Mouse (Mus musculus) hindbrain, postnatal 0 days (tissue): Measurements from ENCODE around the gene Tbc1d10c. TPM values are rescaled to one million over a fixed set of nuclear protein-coding genes. Genes with fewer than 3 reads are reported as not detected.

ENCODE experiments used
- ATAC-seq: fragments of 200-750 bp; cut with Nextera tagmentation; 2 replicates; pipeline ENCODE4 v1.8.0; 2017; ENCODE audit warnings: mild to moderate bottlenecking, moderate TSS enrichment, moderate library complexity
- DNase-seq: peaks from one replicate; pipeline ENCODE4 v3.0.0-alpha.2; 2015; ENCODE audit warnings: low spot score
- H3K27ac ChIP-seq: fragments of 300-500 bp; sonication (generic); 2 replicates; pipeline ENCODE4 v1.5.1; 2014; ENCODE audit warnings: mild to moderate bottlenecking
- H3K27me3 ChIP-seq: fragments of 300-500 bp; sonication (generic); 2 replicates; pipeline ENCODE4 v1.6.1; 2014; ENCODE audit warnings: low read length, mixed read lengths; ENCODE audit not compliant: insufficient read depth
- H3K36me3 ChIP-seq: fragments of 300-500 bp; sonication (generic); 2 replicates; pipeline ENCODE4 v1.6.1; 2014; ENCODE audit warnings: low read length, mixed read lengths; ENCODE audit not compliant: insufficient read depth
- H3K4me1 ChIP-seq: fragments of 300-500 bp; sonication (generic); 2 replicates; pipeline ENCODE4 v1.6.1; 2014; ENCODE audit warnings: antibody characterized with exemption, low read length, mixed read lengths; ENCODE audit not compliant: insufficient read depth
- H3K4me2 ChIP-seq: fragments of 300-500 bp; sonication (generic); 2 replicates; pipeline ENCODE4 v1.6.1; 2014; ENCODE audit warnings: low read depth, mild to moderate bottlenecking, low read length, moderate library complexity, mixed read lengths
- H3K4me3 ChIP-seq: fragments of 300-500 bp; sonication (generic); 2 replicates; pipeline ENCODE4 v1.5.1; 2014; ENCODE audit warnings: low read length
- H3K9ac ChIP-seq: fragments of 300-500 bp; sonication (generic); replicated peaks from 2 replicates; pipeline ENCODE4 v1.6.1; 2014; ENCODE audit warnings: mild to moderate bottlenecking, low read length, moderate library complexity, mixed read lengths
- H3K9me3 ChIP-seq: fragments of 300-500 bp; sonication (generic); 2 replicates; pipeline ENCODE4 v1.6.1; 2016; ENCODE audit warnings: low read length, mixed read lengths
- CTCF ChIP-seq: IDR thresholded peaks from 2 replicates; pipeline ENCODE4 v1.5.1; 2016; ENCODE audit warnings: antibody characterized with exemption, control low read depth, low read depth
- WGBS: fragments of 180-500 bp; shearing (Covaris S2); extraction: QIAGEN DNeasy Blood & Tissue Kit; methylation state at CpG from one replicate; pipeline ENCODE4 v1.1.7; 2014; 5-methylcytosine and 5-hydroxymethylcytosine counted together
- polyA plus RNA-seq: library from polyadenylated mRNA; unstranded; fragments of >200 nt; fragmentation: Nextera tagmentation; extraction: Ambion mirVana; gene quantifications from 2 replicates; pipeline ENCODE4 v1.2.1, GENCODE M21; 2015
- total RNA-seq: library from RNA; depleted of rRNA; stranded (reverse); fragments of >200 nt; gene quantifications from 2 replicates; pipeline ENCODE4 v1.2.3, GENCODE M21; 2014

Gene Tbc1d10c
- total and polyA plus RNA-seq, 2 experiments from 2014 or later = 0.95 to 3.8 TPM

GRCm38 (mm10) chr19:4194021-4194724 lies 3.1 kb upstream of the Tbc1d10c start:
- no peaks in the 10 kb centered on the region for H3K9me3 ChIP-seq
- H3K36me3 ChIP-seq = peaks cover 26% of the 10 kb centered on the region; the same call in 1 of the 2 replicates
- H3K4me1 ChIP-seq = peaks cover 10% of the 10 kb centered on the region
- WGBS = 78% methylated on average over 8 of the region's 8 CpGs
- H3K4me3 ChIP-seq = no peak overlapping the region
- no peak for TF ChIP-seq CTCF
- no peak overlapping the region for H3K4me2 ChIP-seq
- DNase-seq (no peak), ATAC-seq (no peak)
- H3K27ac ChIP-seq = peak overlapping the region; percentile 45; the same call in 1 of the 2 replicates
- no peak overlapping the region for H3K9ac ChIP-seq
- H3K27me3 ChIP-seq = no peaks in the 10 kb centered on the region

- DNase-seq (no peak), ATAC-seq (no peak)
- peak overlapping the region; percentile 99 for H3K9ac ChIP-seq
- no peaks in the 10 kb centered on the region for H3K27me3 ChIP-seq
- peak overlapping the region; percentile 94; the same call in 1 of the 2 replicates for H3K27ac ChIP-seq
- WGBS = 41% methylated on average over 6 of the region's 6 CpGs
- H3K9me3 ChIP-seq = no peaks in the 10 kb centered on the region
- peaks cover 26% of the 10 kb centered on the region; the same call in 1 of the 2 replicates for H3K36me3 ChIP-seq
- TF ChIP-seq CTCF = no peak
- H3K4me2 ChIP-seq = peak overlapping the region; percentile 82
- H3K4me1 ChIP-seq = peaks cover 10% of the 10 kb centered on the region
- peak overlapping the region; percentile 93 for H3K4me3 ChIP-seq
Observed at GRCm38 (mm10) chr19:4193129-4193528, 2.0 kb upstream of the Tbc1d10c start.

- no peaks in the 10 kb centered on the region for H3K27me3 ChIP-seq
- H3K4me3 ChIP-seq = peak overlapping the region; percentile 93
- 2% methylated on average over 47 of the region's 52 CpGs for WGBS
- DNase-seq (peak; percentile 60), ATAC-seq (peak; percentile 57)
- no peak for TF ChIP-seq CTCF
- peaks cover 26% of the 10 kb centered on the region; the same call in 1 of the 2 replicates for H3K36me3 ChIP-seq
- H3K9me3 ChIP-seq = no peaks in the 10 kb centered on the region
- H3K27ac ChIP-seq = peak overlapping the region; percentile 94
- H3K4me2 ChIP-seq = peak overlapping the region; percentile 82
- H3K9ac ChIP-seq = peak overlapping the region; percentile 99
- peaks cover 10% of the 10 kb centered on the region for H3K4me1 ChIP-seq
Observed at GRCm38 (mm10) chr19:4192251-4192985, 1.3 kb upstream of the Tbc1d10c start.

- Histone ChIP-seq H3K9me3 (no peaks in the 10 kb centered on the region), H3K27me3 (no peaks in the 10 kb centered on the region), H3K4me3 (peak within 1 kb of the TSS; percentile 93), H3K4me1 (peaks cover 10% of the 10 kb centered on the region), H3K4me2 (peak within 1 kb of the TSS; percentile 82), H3K27ac (peak within 1 kb of the TSS; percentile 94), H3K9ac (peak within 1 kb of the TSS; percentile 99), H3K36me3 (peaks cover 26% of the 10 kb centered on the region; the same call in 1 of the 2 replicates)
- TF ChIP-seq CTCF = peak; percentile 72
- ATAC-seq (peak; percentile 95), DNase-seq (peak; percentile 96)
- whole genome bisulfite sequencing = 6% methylated on average over 40 of the region's 47 CpGs
Observed at GRCm38 (mm10) chr19:4191528-4192250, 605 bp upstream of the Tbc1d10c start, which contains the start of gene Ppp1ca. Gene Ppp1ca, plus strand, starts transcription at chr19:4192065.

- Histone ChIP-seq H3K4me3 (no peak overlapping the region), H3K36me3 (0 out of 2 replicates have a peak, but pooled peaks cover 7% of the 10 kb centered on the region), H3K4me2 (no peak overlapping the region), H3K9ac (no peak overlapping the region), H3K4me1 (peaks cover 10% of the 10 kb centered on the region), H3K27ac (no peak overlapping the region), H3K9me3 (no peaks in the 10 kb centered on the region), H3K27me3 (no peaks in the 10 kb centered on the region)
- 86% methylated on average over 12 of the region's 12 CpGs for WGBS
- DNase-seq (no peak), ATAC-seq (no peak)
- no peak for TF ChIP-seq CTCF
Observed at GRCm38 (mm10) chr19:4189051-4189620, 1.9 kb downstream of the Tbc1d10c start.

- Histone ChIP-seq H3K4me2 (no peak overlapping the region), H3K27me3 (no peaks in the 10 kb centered on the region), H3K9me3 (no peaks in the 10 kb centered on the region), H3K9ac (no peak overlapping the region), H3K4me1 (0 out of 2 replicates have a peak, but pooled peaks cover under 1% of the 10 kb centered on the region), H3K27ac (no peak overlapping the region), H3K36me3 (no peaks in the 10 kb centered on the region), H3K4me3 (no peak overlapping the region)
- TF ChIP-seq CTCF = no peak
- WGBS = 75% methylated on average over 3 of the region's 3 CpGs
- DNase-seq = no peak
- ATAC-seq = no peak
Observed at GRCm38 (mm10) chr19:4187303-4187702, 3.8 kb downstream of the Tbc1d10c start.
